Mouse (Mus musculus) heart, postnatal 0 days (tissue): ENCODE measurements around the gene Gper1.

Source experiments
- CTCF ChIP-seq: IDR thresholded peaks from 2 replicates; pipeline ENCODE4 v1.5.1; 2016; ENCODE audit warnings: antibody characterized with exemption, control low read depth, low read depth
- EP300 ChIP-seq: IDR thresholded peaks from 2 replicates; pipeline ENCODE4 v1.6.1; 2016; ENCODE audit warnings: antibody characterized with exemption, low read depth

DNA sequence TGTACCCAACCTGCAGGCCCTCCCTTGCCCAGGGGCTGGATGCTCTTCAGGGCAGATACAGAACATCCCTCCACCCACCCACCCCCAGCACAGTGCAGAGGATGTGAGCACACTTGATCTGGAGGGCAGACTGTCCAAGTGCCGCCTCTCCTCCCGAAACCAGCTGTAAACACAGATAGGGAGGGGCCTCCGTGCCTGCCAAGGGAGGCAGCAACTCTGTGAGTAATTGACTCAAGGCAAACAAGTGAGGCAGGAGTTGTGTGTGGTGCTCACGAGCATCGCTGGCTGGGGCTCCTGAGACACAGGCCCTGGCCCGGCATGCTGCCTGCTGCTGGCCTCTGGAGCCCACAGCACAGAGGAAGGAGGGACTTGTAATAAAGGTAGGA is 33.3 kb upstream of the Gper1 start:
- no peak for TF ChIP-seq CTCF
- TF ChIP-seq EP300: no peak
